Mouse (Mus musculus): ENCODE results near the gene Usp36.

- TF ChIP-seq CTCF (IDR thresholded peaks at IDR 0.05; ENCODE audit: insufficient read depth, low read length) (no peak), POLR2A (IDR thresholded peaks at IDR 0.05; ENCODE audit: borderline replicate concordance, extremely low read depth, low read depth, low read length) (peak; percentile 84)
Observed at GRCm38 (mm10) chr11:118248150-118249011, 41.7 kb downstream of the Usp36 start, which contains the start of gene Cyth1.
